Mouse (Mus musculus) midbrain, embryonic 16.5 days (tissue): ENCODE data around the gene Oas1d. TPM values are rescaled to one million over a fixed set of nuclear protein-coding genes. Genes with fewer than 3 reads are reported as not detected.
"Not testable (repeated sequence)": the region's sequence is repeated elsewhere in the genome, so short reads cannot be mapped to it uniquely, and the experiment has no call there.

ENCODE experiments used
- ATAC-seq: fragments of 200-750 bp; cut with Nextera tagmentation; 2 replicates; pipeline ENCODE4 v1.8.0; 2017; ENCODE audit warnings: moderate TSS enrichment
- H3K27ac ChIP-seq: fragments of 300-500 bp; sonication (generic); 2 replicates; pipeline ENCODE4 v1.5.1; 2014; ENCODE audit warnings: mild to moderate bottlenecking, low read length, mixed read lengths
- H3K27me3 ChIP-seq: fragments of 300-500 bp; sonication (generic); 2 replicates; pipeline ENCODE4 v1.6.1; 2014; ENCODE audit warnings: low read depth, low read length, mixed read lengths; ENCODE audit not compliant: control insufficient read depth, insufficient read depth
- H3K36me3 ChIP-seq: fragments of 300-500 bp; sonication (generic); 2 replicates; pipeline ENCODE4 v1.6.1; 2014; ENCODE audit warnings: mild to moderate bottlenecking, low read length, moderate library complexity, mixed read lengths; ENCODE audit not compliant: control insufficient read depth, insufficient read depth
- H3K4me1 ChIP-seq: fragments of 300-500 bp; sonication (generic); 2 replicates; pipeline ENCODE4 v1.6.1; 2014; ENCODE audit warnings: mild to moderate bottlenecking, low read length, mixed read lengths; ENCODE audit not compliant: control insufficient read depth, insufficient read depth
- H3K4me2 ChIP-seq: fragments of 300-500 bp; sonication (generic); 2 replicates; pipeline ENCODE4 v1.6.1; 2014; ENCODE audit warnings: mild to moderate bottlenecking, low read length, mixed read lengths
- H3K4me3 ChIP-seq: fragments of 300-500 bp; sonication (generic); 2 replicates; pipeline ENCODE4 v1.5.1; 2014; ENCODE audit warnings: low read depth, mild to moderate bottlenecking, low read length, moderate library complexity, mixed read lengths
- H3K9ac ChIP-seq: fragments of 300-500 bp; sonication (generic); 2 replicates; pipeline ENCODE4 v1.6.1; 2014; ENCODE audit warnings: low read depth, low read length, mixed read lengths
- H3K9me3 ChIP-seq: fragments of 300-500 bp; sonication (generic); replicated peaks from 2 replicates; pipeline ENCODE4 v1.6.1; 2014; ENCODE audit warnings: mild to moderate bottlenecking, low read length, mixed read lengths; ENCODE audit not compliant: control insufficient read depth, poor library complexity, severe bottlenecking
- WGBS: fragments of 180-500 bp; shearing (Covaris S2); extraction: QIAGEN DNeasy Blood & Tissue Kit; methylation state at CpG from one replicate; pipeline ENCODE4 v1.1.7; 2014; 5-methylcytosine and 5-hydroxymethylcytosine counted together
- polyA plus RNA-seq: library from polyadenylated mRNA; unstranded; fragments of >200 nt; fragmentation: Nextera tagmentation; extraction: Ambion mirVana; gene quantifications from 2 replicates; pipeline ENCODE4 v1.2.1, GENCODE M21; 2015

The Oas1d gene
- polyA plus RNA-seq, 1 experiment from 2014 or later = 0.23 TPM

GRCm38 (mm10) chr5:120881681-120882080, 32.7 kb upstream of the Oas1d start:
- H3K4me1 ChIP-seq, H3K27me3 ChIP-seq, H3K36me3 ChIP-seq, H3K4me3 ChIP-seq, ATAC-seq, H3K4me2 ChIP-seq, H3K27ac ChIP-seq, H3K9ac ChIP-seq, H3K9me3 ChIP-seq: not testable (repeated sequence)
- 95% methylated on average over 6 of the region's 6 CpGs for WGBS

GRCm38 (mm10) chr5:120887413-120887812, 26.9 kb upstream of the Oas1d start, which contains the start of gene Oas1g:
Gene Oas1g, minus strand, starts transcription at chr5:120887613.
- not testable (repeated sequence) for H3K4me1 ChIP-seq, ATAC-seq, H3K4me2 ChIP-seq, H3K27ac ChIP-seq, H3K9me3 ChIP-seq, H3K9ac ChIP-seq, H3K36me3 ChIP-seq, H3K4me3 ChIP-seq, H3K27me3 ChIP-seq
- 33% methylated on average over 5 of the region's 9 CpGs for WGBS

GRCm38 (mm10) chr5:120887831-120888230, 26.5 kb upstream of the Oas1d start:
- H3K4me3 ChIP-seq = no peak overlapping the region
- H3K4me1 ChIP-seq = no peaks in the 10 kb centered on the region
- ATAC-seq = no peak
- WGBS = 55% methylated on average over 6 of the region's 6 CpGs
- no peak overlapping the region for H3K9ac ChIP-seq
- H3K9me3 ChIP-seq = no peaks in the 10 kb centered on the region
- H3K27ac ChIP-seq = no peak overlapping the region
- H3K4me2 ChIP-seq = no peak overlapping the region
- no peaks in the 10 kb centered on the region for H3K27me3 ChIP-seq
- H3K36me3 ChIP-seq = no peaks in the 10 kb centered on the region

- H3K9me3 ChIP-seq, H3K4me3 ChIP-seq: not testable (repeated sequence)
- WGBS = 40% methylated on average over 4 of the region's 4 CpGs
These were observed 26.0 kb upstream of the Oas1d start for GRCm38 (mm10) chr5:120888294-120888815.

GRCm38 (mm10) chr5:120890026-120890425, 24.3 kb upstream of the Oas1d start:
- WGBS = 84% methylated on average over 2 of the region's 2 CpGs
- H3K4me1 ChIP-seq = no peaks in the 10 kb centered on the region
- no peak overlapping the region for H3K9ac ChIP-seq
- no peak overlapping the region for H3K4me2 ChIP-seq
- H3K4me3 ChIP-seq = no peak overlapping the region
- H3K9me3 ChIP-seq = no peaks in the 10 kb centered on the region
- no peak for ATAC-seq
- no peak overlapping the region for H3K27ac ChIP-seq
- H3K27me3 ChIP-seq = no peaks in the 10 kb centered on the region
- no peaks in the 10 kb centered on the region for H3K36me3 ChIP-seq

More at GRCm38 (mm10) chr5:120888294-120888815, 26.0 kb upstream of the Oas1d start:
- H3K27me3 ChIP-seq, H3K27ac ChIP-seq, H3K36me3 ChIP-seq, H3K4me1 ChIP-seq, H3K9ac ChIP-seq, ATAC-seq, H3K4me2 ChIP-seq: not testable (repeated sequence)

- H3K9me3 ChIP-seq = no peaks in the 10 kb centered on the region
- ATAC-seq = no peak
- H3K9ac ChIP-seq = no peak overlapping the region
- 55% methylated on average over 3 of the region's 3 CpGs for WGBS
- H3K27me3 ChIP-seq = no peaks in the 10 kb centered on the region
- no peak overlapping the region for H3K4me2 ChIP-seq
- H3K27ac ChIP-seq = no peak overlapping the region
- H3K4me3 ChIP-seq = no peak overlapping the region
- no peaks in the 10 kb centered on the region for H3K36me3 ChIP-seq
- H3K4me1 ChIP-seq = no peaks in the 10 kb centered on the region
These were observed 23.3 kb upstream of the Oas1d start for GRCm38 (mm10) chr5:120890991-120891390.

GRCm38 (mm10) chr5:120891566-120892242, 22.6 kb upstream of the Oas1d start:
- H3K9ac ChIP-seq, H3K9me3 ChIP-seq, H3K4me2 ChIP-seq, H3K27ac ChIP-seq, H3K4me1 ChIP-seq, H3K27me3 ChIP-seq, H3K36me3 ChIP-seq, H3K4me3 ChIP-seq, ATAC-seq: not testable (repeated sequence)
- WGBS = 83% methylated on average over 2 of the region's 2 CpGs

GRCm38 (mm10) chr5:120892243-120892660, 22.1 kb upstream of the Oas1d start:
- Histone ChIP-seq H3K4me3 (no peak overlapping the region), H3K27me3 (no peaks in the 10 kb centered on the region), H3K4me2 (no peak overlapping the region), H3K36me3 (no peaks in the 10 kb centered on the region), H3K4me1 (no peaks in the 10 kb centered on the region), H3K27ac (no peak overlapping the region), H3K9me3 (no peaks in the 10 kb centered on the region), H3K9ac (no peak overlapping the region)
- 66% methylated on average over 2 of the region's 2 CpGs for WGBS
- no peak for ATAC-seq

GRCm38 (mm10) chr5:120893866-120894265, 20.5 kb upstream of the Oas1d start:
- H3K9me3 ChIP-seq = not testable (repeated sequence)
- 94% methylated on average over 4 of the region's 4 CpGs for WGBS

More at GRCm38 (mm10) chr5:120893866-120894265, 20.5 kb upstream of the Oas1d start:
- not testable (repeated sequence) for H3K4me2 ChIP-seq, H3K27me3 ChIP-seq, ATAC-seq, H3K4me3 ChIP-seq, H3K27ac ChIP-seq, H3K4me1 ChIP-seq, H3K36me3 ChIP-seq, H3K9ac ChIP-seq
